Mouse (Mus musculus) ES-CJ7 (cell line): ENCODE measurements at regions not wholly inside any gene's neighbourhood (a gene's known extent, or its start where the extent isn't known, plus 50 kb on each side); places are given as distances from the start of the nearest gene placed in this dataset.

Source experiments
- DNase-seq: peaks from one replicate; pipeline ENCODE4 v3.0.0; 2011; ENCODE audit warnings: low read depth, low spot score

- no peak for DNase-seq
These were observed 150.3 kb downstream of the Rnf152 start for GRCm38 (mm10) chr1:105206216-105206615.

- DNase-seq, result no peak
These were observed 157.2 kb downstream of the Rnf152 start for GRCm38 (mm10) chr1:105199305-105199704.

GRCm38 (mm10) chr1:105191126-105191525 lies 165.4 kb downstream of the Rnf152 start:
- no peak for DNase-seq

GRCm38 (mm10) chr1:105188920-105189266 lies 167.6 kb downstream of the Rnf152 start:
- no peak for DNase-seq

GRCm38 (mm10) chr1:105188210-105188919 lies 168.1 kb downstream of the Rnf152 start:
- DNase-seq, result no peak

- DNase-seq, result no peak
These were observed 172.0 kb downstream of the Rnf152 start for GRCm38 (mm10) chr1:105184470-105184869.

GRCm38 (mm10) chr1:105179371-105179823 lies 177.1 kb downstream of the Rnf152 start:
- DNase-seq, result no peak

GRCm38 (mm10) chr1:105178773-105179172 lies 177.7 kb downstream of the Rnf152 start:
- DNase-seq, result no peak

GRCm38 (mm10) chr1:105177938-105178337 lies 178.6 kb downstream of the Rnf152 start:
- DNase-seq, result no peak

- DNase-seq, result no peak
These were observed 179.3 kb downstream of the Rnf152 start for GRCm38 (mm10) chr1:105177015-105177762.

- DNase-seq, result no peak
These were observed 185.5 kb downstream of the Rnf152 start for GRCm38 (mm10) chr1:105170979-105171378.

GRCm38 (mm10) chr1:105170114-105170506 lies 186.4 kb downstream of the Rnf152 start:
- DNase-seq, result no peak

- DNase-seq, result no peak
These were observed 186.9 kb downstream of the Rnf152 start for GRCm38 (mm10) chr1:105169455-105170113.

GRCm38 (mm10) chr1:105168808-105169207 lies 187.7 kb downstream of the Rnf152 start:
- no peak for DNase-seq

GRCm38 (mm10) chr1:105157459-105158124 lies 198.9 kb downstream of the Rnf152 start:
- DNase-seq, result no peak

GRCm38 (mm10) chr1:105152175-105152828 lies 204.2 kb downstream of the Rnf152 start:
- no peak for DNase-seq

- no peak for DNase-seq
These were observed 205.1 kb downstream of the Rnf152 start for GRCm38 (mm10) chr1:105151466-105151846.

- no peak for DNase-seq
These were observed 205.7 kb downstream of the Rnf152 start for GRCm38 (mm10) chr1:105150624-105151465.

GRCm38 (mm10) chr1:105148792-105149191 lies 207.7 kb downstream of the Rnf152 start:
- no peak for DNase-seq

GRCm38 (mm10) chr1:105148048-105148447 lies 208.5 kb downstream of the Rnf152 start:
- DNase-seq, result no peak

- DNase-seq, result no peak
These were observed 232.6 kb downstream of the Rnf152 start for GRCm38 (mm10) chr1:105123936-105124335.
